Mouse (Mus musculus) heart, postnatal 25 days (tissue): Measurements from ENCODE around the gene Optc. TPM values are rescaled to one million over a fixed set of nuclear protein-coding genes. Genes with fewer than 3 reads are reported as not detected.
A peak's percentile ranks its signal among the peaks of the same experiment; 100 is the strongest.

Source experiments
- DNase-seq: peaks from one replicate; pipeline ENCODE4 v3.0.0; 2022; ENCODE audit warnings: low spot score
- intact Hi-C: fragments of 180-260 bp; cut with DNase I; formaldehyde crosslinking; loops from one replicate; pipeline ENCODE4 v1.15.1; 2025
- total RNA-seq, 2 experiments: library from RNA; stranded (reverse); gene quantifications; 2 replicates each; pipeline ENCODE4 v1.2.3; 2021

Gene Optc
- total RNA-seq, 2 experiments from 2014 or later, result 0.36 to 0.42 TPM

DNA sequence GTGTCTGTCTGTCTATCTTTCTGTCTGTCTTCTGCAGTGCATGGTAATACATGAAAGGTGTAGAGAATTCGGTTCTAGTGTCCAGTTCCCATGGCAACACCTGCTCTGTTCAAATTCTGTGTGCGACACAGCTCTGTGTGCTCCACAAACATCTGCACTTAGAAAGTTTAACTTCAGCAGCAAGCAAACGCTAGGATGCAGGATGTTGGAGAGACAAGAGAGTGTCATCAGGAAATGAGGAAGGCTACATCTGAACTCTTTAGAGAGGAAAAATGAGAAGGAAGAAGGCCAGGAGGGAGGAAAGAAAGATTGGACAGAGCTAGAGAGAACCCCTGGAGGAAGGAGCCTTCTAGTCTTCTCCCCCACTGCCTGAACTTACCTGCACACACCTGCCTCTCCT lies 13.1 kb upstream of the Optc start:
- DNase-seq, result no peak
- intact Hi-C loops, result no loop called here

DNA sequence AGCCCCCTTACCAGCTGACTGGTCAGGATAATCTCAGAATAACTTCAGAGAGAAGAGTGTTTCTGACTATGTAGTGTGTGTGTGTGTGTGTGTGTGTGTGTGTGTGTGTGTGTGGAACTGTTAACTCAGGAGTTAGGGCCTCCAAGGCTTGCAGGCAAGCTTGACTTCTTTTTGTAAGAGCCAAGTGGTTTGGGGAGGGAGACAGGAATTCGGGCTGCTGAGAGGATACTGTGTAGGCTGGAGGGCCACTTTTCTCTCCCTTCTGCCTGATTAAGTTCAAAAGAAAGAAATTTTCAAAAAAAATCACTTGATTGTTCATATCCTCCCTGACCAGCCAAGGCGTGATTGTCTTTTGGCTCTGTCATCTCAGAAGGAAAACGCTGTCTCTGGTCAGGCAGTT lies 12.6 kb upstream of the Optc start:
- DNase-seq, result no peak
- intact Hi-C loops, result no loop called here

DNA sequence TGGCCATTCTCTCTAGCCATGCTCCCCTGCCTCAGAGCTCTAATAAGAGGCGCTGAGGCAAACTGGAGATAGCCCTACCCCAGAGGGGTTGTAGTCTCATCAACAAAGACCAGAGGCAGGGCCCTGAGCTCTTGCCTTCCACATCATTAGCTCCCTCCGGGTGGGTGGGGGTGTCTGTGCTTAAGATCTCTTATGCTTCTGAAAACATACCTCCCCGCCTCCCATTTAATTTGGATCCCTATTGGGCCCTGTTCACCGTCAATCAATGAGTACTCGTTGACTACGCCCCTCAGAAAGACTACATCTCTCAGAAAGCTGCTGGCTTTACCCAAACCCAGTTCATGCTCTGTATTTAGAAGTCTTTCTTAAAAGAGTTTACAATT lies 10.3 kb upstream of the Optc start:
- intact Hi-C loops, result no loop called here
- DNase-seq, result no peak

DNA sequence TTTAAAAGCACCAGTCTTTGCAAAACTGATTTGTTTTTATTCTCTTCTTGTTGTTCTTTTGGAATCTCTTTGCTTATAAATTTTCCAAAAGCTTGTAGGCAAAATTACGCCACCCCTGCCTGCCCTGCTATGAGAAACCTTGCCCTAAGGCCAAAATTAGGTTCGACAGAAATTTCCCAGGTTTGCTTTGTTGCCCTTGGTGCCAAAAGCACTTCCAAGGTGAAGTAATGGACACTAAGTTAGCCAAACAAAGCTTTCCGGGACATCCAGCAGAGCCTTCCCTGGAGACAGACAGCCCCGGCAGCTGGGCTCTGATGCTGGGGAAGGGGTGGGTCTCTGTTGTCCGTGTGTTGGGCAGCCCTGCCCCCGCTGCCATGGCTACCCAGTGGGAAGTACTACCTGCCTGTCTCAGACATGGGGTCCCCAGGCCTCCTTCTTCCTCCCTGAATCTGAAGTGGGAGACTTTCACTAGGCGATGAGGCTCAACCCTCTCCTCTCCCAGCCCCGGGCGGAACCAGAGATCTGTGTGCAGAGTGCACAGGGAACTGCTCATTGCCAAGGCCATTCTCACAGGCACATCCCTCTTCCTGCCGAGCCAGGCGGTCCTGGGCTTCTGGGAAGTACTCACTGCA lies 9.8 kb upstream of the Optc start:
- DNase-seq, result peak; percentile 64
- intact Hi-C loops, result no loop called here

DNA sequence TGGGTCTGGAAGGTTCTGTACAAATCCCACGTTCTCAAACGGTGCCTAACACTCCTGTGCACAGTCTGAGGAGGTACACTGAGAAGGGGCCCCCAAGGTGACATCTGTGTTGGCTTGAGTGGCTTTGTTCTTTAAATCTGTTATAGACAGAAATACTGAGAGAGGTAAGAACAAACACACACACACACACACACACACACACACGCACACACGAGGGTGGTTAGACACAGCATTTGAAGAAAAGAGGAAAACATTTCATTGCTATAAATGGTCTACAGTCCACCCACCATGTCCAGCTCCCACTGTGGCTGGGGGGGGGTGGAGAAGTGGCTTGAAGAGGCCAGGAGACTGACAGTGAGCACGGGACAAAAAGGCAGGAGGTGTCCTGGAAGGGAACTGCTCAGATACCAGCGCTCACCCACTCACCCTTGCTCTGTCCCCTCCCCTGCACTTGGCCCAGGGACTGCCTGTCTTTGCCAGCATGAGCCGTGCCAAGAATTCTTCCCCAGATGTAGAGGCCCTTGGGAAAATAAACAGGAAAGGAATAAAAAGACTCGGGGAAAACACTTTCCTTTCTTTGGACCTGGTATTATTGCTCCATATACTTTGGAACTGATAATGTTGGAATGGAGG lies 8.0 kb upstream of the Optc start:
- DNase-seq, result peak; percentile 79
- intact Hi-C loops, result no loop called here

DNA sequence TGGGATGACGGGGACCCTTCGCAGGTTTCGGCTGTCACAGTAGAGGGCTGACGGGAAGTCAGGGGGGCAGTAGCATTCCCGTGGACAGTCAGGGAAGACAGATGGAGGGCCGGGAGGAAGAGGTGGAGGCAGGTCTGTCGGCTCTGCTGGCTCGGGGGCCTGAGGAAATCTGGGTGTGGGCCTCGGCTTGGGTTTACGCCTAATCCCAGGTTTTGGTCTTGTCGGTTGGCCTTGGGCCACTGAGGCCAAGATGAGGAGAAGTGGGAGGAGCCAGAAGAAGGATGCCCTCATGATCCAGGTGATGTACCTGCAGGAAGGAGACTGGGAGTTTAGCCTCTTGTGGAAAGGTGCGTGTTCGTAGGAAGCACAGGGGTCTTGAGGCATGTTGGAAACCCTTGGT lies 7.3 kb upstream of the Optc start:
- no peak for DNase-seq
- intact Hi-C loops, result no loop called here

DNA sequence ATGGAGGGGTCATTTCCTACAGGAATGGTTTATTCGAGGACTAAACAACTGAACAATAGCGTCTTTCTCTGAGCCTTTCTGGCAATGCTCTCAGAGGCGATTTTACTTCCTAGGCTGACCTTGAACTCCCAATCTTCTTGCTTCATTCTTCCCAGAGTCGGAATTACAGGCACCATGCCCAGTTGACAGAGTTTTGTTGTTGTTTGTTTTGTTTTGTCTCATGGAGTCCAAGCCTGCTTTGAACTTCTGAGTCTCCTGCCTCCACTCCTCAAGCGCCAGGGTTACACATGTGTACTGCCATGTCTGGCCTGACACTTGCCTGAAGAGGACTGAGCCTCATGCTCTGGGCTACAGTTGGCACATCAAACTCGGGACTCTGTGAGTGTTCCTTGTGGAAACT lies 5.2 kb upstream of the Optc start:
- DNase-seq, result no peak
- intact Hi-C loops, result no loop called here

DNA sequence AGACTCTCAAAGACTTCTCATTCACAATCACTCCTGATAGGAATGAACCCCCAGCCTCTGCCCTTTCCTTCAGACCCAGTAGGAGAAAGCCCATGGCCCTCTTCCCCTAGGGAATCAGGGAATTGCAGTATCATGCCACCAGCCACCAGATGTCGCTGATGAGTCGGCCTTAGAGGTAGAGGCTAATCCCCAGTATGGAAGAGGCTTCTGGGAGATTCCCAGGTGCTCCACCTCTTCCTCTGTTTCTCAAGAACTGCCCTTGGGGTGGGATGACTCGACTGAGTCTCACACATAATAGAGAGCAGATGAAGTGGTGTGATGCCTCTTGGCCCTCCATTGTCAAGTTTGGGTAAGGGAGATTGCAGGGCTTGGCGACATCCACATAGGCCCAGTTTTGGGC lies 3.7 kb upstream of the Optc start:
- intact Hi-C loops, result loop anchor here (1.0 to 2.0 kb wide), 3 partner anchors 50 to 191 kb away; no protein-coding TSS in a partner anchor
- DNase-seq, result peak; percentile 30

DNA sequence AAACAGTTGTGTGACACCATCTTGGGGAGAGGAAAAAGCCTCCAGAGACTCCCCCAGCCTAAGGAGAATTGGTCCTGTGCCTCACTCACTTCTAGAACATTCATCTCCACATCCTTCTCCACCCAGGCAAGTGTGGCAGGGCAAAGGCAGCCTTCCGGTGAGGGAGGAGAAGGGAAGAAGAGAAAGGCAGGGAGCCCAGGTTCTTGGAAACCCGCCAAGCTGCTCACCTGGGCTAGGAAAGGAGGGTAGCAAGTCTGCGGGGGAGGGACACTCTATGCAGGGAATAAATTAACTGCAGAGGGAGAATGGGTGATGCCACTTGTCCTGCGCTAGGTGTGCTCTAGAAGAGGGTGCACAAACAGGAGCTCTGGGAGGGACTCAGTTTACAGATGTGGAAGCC lies 3.2 kb upstream of the Optc start:
- intact Hi-C loops, result loop anchor here (1.0 to 2.0 kb wide), 3 partner anchors 50 to 192 kb away; no protein-coding TSS in a partner anchor
- no peak for DNase-seq

DNA sequence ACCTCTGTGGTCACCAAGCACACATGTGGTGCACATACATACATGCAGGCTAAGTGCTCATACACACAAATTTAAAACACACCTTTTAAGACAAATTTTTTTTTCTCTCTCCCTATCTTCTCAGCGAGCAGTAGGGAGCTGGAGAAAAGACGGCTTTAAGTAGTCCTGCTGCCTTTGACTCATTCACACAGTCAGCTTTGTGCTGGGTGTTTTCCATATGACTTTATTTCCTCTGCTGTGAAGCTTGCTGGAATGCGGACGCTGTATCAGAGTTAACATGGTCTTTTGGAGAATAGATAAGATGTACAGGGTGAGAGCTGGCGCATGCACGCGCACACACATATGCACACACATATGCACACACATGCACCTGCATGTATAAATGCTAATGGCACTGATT lies 2.3 kb upstream of the Optc start:
- intact Hi-C loops, result loop anchor here (2.0 kb wide), 1 partner anchor 193 kb away; no protein-coding TSS in a partner anchor
- DNase-seq, result no peak

DNA sequence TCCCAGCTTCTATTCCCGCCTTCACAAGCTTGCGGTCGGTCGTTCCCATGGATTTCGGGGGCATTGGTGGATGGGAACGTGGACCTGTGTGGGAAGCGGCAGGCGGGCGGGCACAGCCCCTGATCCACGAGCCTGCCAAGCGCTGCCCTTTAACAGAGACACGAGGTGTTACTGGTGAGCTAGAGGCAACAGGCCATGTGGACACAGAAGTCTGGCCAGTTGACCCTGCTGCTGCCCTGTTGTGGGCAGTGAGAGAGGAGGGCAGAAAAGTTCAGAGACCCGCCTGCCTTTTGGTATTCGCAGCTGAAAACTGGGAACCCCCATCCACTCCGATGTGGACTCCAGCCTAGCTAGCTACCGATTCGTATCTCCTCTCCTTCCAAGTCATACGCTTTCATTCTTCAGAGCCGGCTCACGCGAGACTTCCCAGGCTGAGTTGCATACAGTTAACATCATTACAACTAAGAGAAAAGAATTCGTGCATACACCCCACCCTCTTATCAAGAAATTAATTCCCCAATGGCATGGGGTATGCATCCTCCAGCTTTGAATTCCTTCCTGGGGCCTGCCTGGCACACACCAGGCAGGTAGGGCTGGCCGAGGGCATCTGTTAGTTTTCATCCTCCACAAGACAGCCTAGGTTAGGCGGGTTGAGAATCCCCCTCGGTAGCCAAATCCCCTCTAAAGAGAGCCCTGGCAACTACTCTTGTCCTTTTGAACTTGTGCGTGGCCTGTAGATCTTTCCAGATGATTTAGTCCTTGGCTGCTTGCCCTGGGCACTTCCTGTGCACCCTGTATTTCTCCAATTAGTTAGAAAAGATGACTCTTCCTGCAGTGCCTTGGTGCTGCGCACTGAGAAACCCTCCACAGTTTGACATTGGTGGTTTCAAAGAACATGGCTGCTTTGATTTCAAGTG lies 1.1 kb upstream of the Optc start:
- intact Hi-C loops, result no loop called here
- DNase-seq, result no peak

DNA sequence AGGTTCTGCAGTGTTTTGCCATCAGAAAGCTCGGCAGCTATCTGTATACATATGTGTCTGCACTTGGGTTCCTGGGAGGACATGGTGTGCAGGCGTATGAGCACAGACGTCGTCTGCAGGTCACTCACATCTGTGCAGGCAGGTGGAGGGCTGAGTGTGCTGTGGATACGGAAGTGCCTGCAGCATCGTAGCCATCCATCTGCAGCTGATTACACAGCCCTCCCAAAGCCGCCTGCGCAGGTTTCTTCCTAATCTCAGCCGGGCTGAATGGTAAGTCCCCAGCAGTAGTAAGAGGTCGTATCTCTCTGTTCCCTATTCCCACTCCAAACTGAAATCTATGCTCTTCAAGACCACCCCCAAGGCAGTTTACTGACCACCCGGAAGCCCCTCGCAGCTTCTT lies 1.4 kb downstream of the Optc start:
- intact Hi-C loops, result no loop called here
- no peak for DNase-seq

DNA sequence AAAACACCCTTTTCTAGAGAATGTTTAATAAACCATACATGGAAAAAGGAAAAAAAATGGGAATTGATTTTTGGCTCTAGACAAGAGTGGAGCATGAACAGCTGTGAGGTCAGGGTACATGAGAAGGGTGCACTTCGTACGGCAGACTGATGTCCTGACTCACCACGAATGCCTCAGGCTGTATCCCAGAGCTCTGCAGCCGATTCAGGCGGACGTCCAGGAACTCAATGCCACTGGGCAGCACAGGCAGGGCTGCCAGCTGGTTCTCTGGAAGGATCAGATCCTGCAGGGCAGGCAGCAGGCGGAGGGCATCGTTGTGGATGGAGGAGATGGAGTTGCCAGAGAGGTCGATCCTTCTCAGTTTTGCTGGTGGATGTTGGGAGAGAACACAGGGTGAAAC lies 7.0 kb downstream of the Optc start:
- DNase-seq, result no peak
- intact Hi-C loops, result no loop called here

DNA sequence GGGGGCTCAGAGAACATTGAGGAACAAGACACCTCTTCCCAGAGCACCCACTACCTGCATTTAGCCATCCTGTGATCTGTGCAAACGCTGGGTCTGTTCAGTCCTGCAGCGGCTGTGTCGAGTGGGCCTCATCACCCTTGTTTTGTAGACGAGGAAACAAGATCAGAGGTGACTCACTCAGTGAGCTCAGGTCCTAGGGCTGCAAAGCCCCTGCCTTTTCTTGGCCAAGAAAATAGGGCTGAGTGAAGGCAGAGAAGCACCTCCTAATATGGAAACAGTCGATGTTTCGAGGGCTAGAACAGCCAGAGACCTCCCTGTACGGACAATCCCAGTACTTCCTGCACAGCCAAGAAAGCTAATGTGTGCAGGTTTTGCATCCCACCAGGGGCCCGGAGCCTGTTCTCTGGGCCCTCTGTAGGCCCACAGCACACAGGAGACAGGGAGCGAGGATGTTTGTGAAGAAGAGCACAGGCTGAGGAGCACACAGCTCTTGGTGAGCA lies 8.7 kb downstream of the Optc start:
- no peak for DNase-seq
- intact Hi-C loops, result loop anchor here (5.0 kb wide), 1 partner anchor 267 kb away; no protein-coding TSS in a partner anchor

DNA sequence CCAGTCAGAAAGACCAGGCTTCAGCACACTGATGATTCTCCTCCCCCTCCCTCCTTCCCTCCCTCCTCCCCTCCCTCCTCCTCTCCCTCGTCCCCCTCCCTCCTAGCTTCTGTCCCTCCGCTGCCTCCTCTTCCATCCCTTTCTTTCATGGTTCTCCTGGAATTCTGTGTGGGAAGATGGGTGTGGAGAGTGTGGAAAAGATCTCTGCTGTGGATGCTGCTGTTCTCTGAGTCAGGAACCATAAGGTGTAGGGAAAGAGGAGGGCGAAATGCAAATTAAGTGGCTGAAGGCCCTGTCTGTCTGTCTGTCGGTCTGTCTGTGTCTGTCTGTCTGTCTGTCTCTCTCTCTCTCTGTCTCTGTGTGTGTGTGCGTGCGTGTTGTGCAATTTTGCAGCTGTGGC lies 10.5 kb downstream of the Optc start:
- DNase-seq, result no peak
- intact Hi-C loops, result loop anchor here (5.0 kb wide), 1 partner anchor 265 kb away; no protein-coding TSS in a partner anchor

DNA sequence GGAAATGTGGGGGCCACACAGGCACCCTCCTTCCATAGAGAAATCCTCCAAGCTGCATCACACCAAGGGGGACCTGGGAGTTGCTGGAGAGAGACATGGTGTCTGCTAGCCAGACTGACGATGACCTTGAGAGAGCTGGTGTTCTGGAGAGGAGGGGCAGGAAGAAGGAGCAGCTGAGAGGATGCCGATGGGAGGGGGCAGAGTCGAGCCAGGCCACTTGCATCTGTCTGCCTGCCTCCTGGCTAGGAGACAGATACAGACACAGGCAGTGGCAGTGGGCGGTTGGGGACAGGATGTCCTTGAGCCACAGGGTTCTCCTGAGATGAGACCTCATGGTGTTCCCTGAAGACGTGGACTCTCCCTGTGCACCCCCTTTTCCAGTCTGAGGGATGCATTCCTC lies 16.3 kb downstream of the Optc start:
- intact Hi-C loops, result loop anchor here (5.0 kb wide), 1 partner anchor 39 kb away; no protein-coding TSS in a partner anchor

DNA sequence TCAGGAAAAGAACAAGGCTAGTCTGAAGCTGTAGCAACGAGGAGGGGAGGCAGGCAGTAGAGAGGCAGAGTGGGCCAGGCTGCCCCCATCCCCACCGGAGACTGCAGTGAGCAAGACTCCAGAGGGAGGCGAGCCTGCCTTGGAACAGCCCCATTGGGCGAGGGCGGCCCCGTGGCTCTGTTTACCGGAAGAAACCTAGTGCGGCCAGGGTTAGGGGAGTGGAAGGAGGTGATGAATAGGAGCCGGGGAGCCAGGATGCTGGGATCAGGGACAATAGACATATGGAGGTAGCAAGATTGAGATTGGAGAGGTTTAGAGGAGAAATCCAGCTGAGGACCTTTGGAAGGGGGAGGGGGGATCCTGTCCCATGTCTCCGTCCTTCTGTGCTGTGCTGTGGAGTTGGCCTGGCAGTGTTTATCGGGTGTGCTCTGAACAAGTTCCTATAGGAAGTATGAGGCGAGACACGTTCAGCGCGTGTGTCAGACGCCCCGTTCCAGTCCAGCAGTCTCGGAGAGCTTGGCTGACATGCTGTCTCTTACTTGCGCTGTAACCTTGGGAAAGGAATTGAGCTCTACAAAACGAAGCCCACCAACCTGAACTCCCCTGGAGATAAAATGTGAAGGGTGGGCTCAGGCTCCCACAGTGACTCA lies 17.7 kb downstream of the Optc start:
- intact Hi-C loops, result loop anchor here (5.0 kb wide), 2 partner anchors 38 to 88 kb away; partner anchors contain the start of gene Atp2b4
- DNase-seq, result no peak

More for the DNA sequence above, 16.3 kb downstream of the Optc start:
- peak; percentile 60 for DNase-seq

DNA sequence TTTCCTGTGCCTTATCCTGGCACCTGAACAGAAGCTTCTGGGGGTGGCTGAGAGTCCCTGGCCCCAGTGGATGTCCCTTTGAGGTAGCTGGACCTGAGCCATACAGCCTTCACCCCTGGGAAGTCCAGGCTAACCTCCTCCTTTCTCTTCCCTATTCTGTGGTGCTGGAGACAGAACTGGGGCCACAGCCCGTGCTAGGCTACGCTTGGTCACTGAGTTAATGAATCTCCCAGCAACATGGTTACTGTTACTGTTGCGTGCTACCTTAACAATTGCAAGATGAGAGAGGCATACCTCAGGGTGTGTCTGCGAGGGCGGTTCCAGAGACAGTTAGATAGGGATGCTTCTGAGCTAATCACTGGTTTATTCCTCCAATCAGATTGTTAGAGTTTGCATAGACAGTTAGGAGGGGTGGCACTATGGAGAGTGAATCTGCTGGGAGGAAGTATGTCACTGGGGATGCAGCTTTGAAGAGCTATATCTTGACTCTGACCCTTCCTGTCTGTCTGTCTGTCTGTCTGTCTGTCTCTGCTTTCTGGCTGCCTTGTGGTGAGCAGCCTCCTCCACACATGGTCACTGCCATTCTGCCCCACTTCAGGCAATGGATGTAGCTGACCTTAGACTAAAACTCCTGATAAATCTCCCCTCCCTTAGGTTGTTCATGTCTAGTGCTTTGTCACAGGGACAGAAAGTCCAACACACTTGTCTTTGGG lies 20.1 kb downstream of the Optc start:
- no peak for DNase-seq
- intact Hi-C loops, result loop anchor here (5.0 kb wide), 1 partner anchor 85 kb away; the partner anchor contains the start of gene Atp2b4

DNA sequence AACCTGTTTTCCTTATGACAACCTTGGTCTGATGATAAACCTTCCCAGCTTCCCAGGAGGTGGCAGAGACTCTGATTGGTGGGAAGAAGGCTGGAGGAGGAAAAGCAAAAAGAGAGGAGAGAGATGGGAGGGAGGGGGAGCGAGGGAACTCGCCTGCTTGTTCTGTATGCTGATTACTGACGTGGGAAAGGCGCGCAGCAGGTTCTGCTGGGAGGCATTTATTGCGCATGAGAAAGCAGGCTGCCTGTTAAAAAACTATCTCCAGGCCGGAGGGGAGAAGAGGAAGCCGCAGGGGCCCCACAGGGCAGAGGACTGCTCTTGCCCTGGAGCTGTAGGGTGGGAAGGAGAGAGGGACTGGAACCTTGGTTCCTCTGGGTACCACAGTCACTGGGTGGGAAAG lies 20.8 kb downstream of the Optc start:
- no peak for DNase-seq
- intact Hi-C loops, result loop anchor here (5.0 kb wide), 1 partner anchor 85 kb away; the partner anchor contains the start of gene Atp2b4
